Mouse (Mus musculus) monocyte, adult 5-6 weeks (primary cell): ENCODE results near the gene Polg. TPM values are rescaled to one million over a fixed set of nuclear protein-coding genes. Genes with fewer than 3 reads are reported as not detected.

Experiments
- ATAC-seq: fragments of 153-309, 156-312 bp; replicated peaks from 2 replicates; pipeline ENCODE4 v1.8.0; 2017; ENCODE audit warnings: mild to moderate bottlenecking; ENCODE audit not compliant: low TSS enrichment, insufficient number of reproducible peaks, severe bottlenecking, poor library complexity, low FRiP score
- total RNA-seq: library from RNA; stranded (forward); fragments of 200-1000, 200-491, 200-594 nt; gene quantifications from 3 replicates; pipeline ENCODE4 v1.2.3, GENCODE M21; 2017

The Polg gene
- total RNA-seq, 1 experiment from 2014 or later = 70.5 TPM

GRCm38 (mm10) chr7:79503656-79504250, 37.6 kb upstream of the Polg start:
- ATAC-seq = no peak

GRCm38 (mm10) chr7:79503103-79503455, 36.9 kb upstream of the Polg start:
- no peak for ATAC-seq

- no peak for ATAC-seq
Observed at GRCm38 (mm10) chr7:79502152-79503102, 36.3 kb upstream of the Polg start.

- ATAC-seq = no peak
Observed at GRCm38 (mm10) chr7:79501581-79502031, 35.4 kb upstream of the Polg start.

- ATAC-seq = no peak
Observed at GRCm38 (mm10) chr7:79500681-79501306, 34.6 kb upstream of the Polg start.

- ATAC-seq = no peak
Observed at GRCm38 (mm10) chr7:79499596-79500570, 33.7 kb upstream of the Polg start.

GRCm38 (mm10) chr7:79498965-79499595, 32.9 kb upstream of the Polg start:
- ATAC-seq = no peak

- ATAC-seq = no peak
Observed at GRCm38 (mm10) chr7:79498356-79498755, 32.2 kb upstream of the Polg start.

GRCm38 (mm10) chr7:79497701-79498115, 31.5 kb upstream of the Polg start:
- no peak for ATAC-seq

GRCm38 (mm10) chr7:79496816-79497328, 30.7 kb upstream of the Polg start:
- no peak for ATAC-seq

- peak; percentile 78 for ATAC-seq
Observed at GRCm38 (mm10) chr7:79495988-79496815, 30.0 kb upstream of the Polg start.

GRCm38 (mm10) chr7:79493915-79494314, 27.8 kb upstream of the Polg start:
- ATAC-seq = no peak

- ATAC-seq = no peak
Observed at GRCm38 (mm10) chr7:79486528-79486927, 20.4 kb upstream of the Polg start.

GRCm38 (mm10) chr7:79474831-79475399, 8.8 kb upstream of the Polg start:
- 0 out of 2 replicates have a peak, but pooled peaks have one; percentile 40 for ATAC-seq

- ATAC-seq = no peak
Observed at GRCm38 (mm10) chr7:79473496-79474194, 7.5 kb upstream of the Polg start.

- no peak for ATAC-seq
Observed at GRCm38 (mm10) chr7:79472792-79473191, 6.6 kb upstream of the Polg start.
